Mouse (Mus musculus): ENCODE results near the gene Ulk1. TPM values are rescaled to one million over a fixed set of nuclear protein-coding genes. Genes with fewer than 3 reads are reported as not detected.

The Ulk1 gene
- polyA plus RNA-seq, 1 experiment from 2014 or later = 47.5 TPM

- Histone ChIP-seq H3K9me3 (ENCODE audit: control insufficient read depth, low read length) (no peaks in the 10 kb centered on the region), H3K9ac (replicated peaks; ENCODE audit: low read depth, low read length) (no peak overlapping the region), H3K36me3 (ENCODE audit: control insufficient read depth, insufficient read depth) (peaks cover 54% of the 10 kb centered on the region), H3K4me2 (ENCODE audit: low read length) (no peak overlapping the region), H3K4me3 (replicated peaks; ENCODE audit: low read length) (no peak overlapping the region), H3K27me3 (replicated peaks; ENCODE audit: control insufficient read depth, insufficient read depth, low read length) (no peaks in the 10 kb centered on the region), H3K4me1 (replicated peaks; ENCODE audit: control insufficient read depth, insufficient read depth, low read length) (no peaks in the 10 kb centered on the region), H3K27ac (ENCODE audit: low read length) (no peak overlapping the region)
- ATAC-seq = no peak
- 82% methylated on average over 11 of the region's 11 CpGs for WGBS
These were observed 23.6 kb downstream of the Ulk1 start for GRCm38 (mm10) chr5:110786081-110786835.

- Histone ChIP-seq H3K36me3 (ENCODE audit: control insufficient read depth, insufficient read depth) (peaks cover 29% of the 10 kb centered on the region), H3K4me1 (replicated peaks; ENCODE audit: control insufficient read depth, insufficient read depth, low read length) (peaks cover 16% of the 10 kb centered on the region), H3K4me2 (ENCODE audit: low read length) (no peak overlapping the region), H3K9me3 (ENCODE audit: control insufficient read depth, low read length) (no peaks in the 10 kb centered on the region), H3K27me3 (replicated peaks; ENCODE audit: control insufficient read depth, insufficient read depth, low read length) (no peaks in the 10 kb centered on the region), H3K27ac (ENCODE audit: low read length) (no peak overlapping the region), H3K9ac (replicated peaks; ENCODE audit: low read depth, low read length) (no peak overlapping the region), H3K4me3 (replicated peaks; ENCODE audit: low read length) (no peak overlapping the region)
- ATAC-seq = no peak
- WGBS = 79% methylated on average over 8 of the region's 8 CpGs
These were observed 26.7 kb downstream of the Ulk1 start for GRCm38 (mm10) chr5:110783150-110783549.

GRCm38 (mm10) chr5:110781529-110782238 is 28.2 kb downstream of the Ulk1 start:
- Histone ChIP-seq H3K9ac (replicated peaks; ENCODE audit: low read depth, low read length) (no peak overlapping the region), H3K4me3 (replicated peaks; ENCODE audit: low read length) (no peak overlapping the region), H3K4me1 (replicated peaks; ENCODE audit: control insufficient read depth, insufficient read depth, low read length) (peaks cover 16% of the 10 kb centered on the region), H3K9me3 (ENCODE audit: control insufficient read depth, low read length) (no peaks in the 10 kb centered on the region), H3K27ac (ENCODE audit: low read length) (no peak overlapping the region), H3K27me3 (replicated peaks; ENCODE audit: control insufficient read depth, insufficient read depth, low read length) (no peaks in the 10 kb centered on the region), H3K36me3 (ENCODE audit: control insufficient read depth, insufficient read depth) (peaks cover 15% of the 10 kb centered on the region), H3K4me2 (ENCODE audit: low read length) (no peak overlapping the region)
- ATAC-seq = no peak
- 83% methylated on average over 7 of the region's 7 CpGs for WGBS

- WGBS = 51% methylated on average over 10 of the region's 10 CpGs
- H3K4me3 ChIP-seq (replicated peaks; ENCODE audit: low read length) = peak overlapping the region; percentile 73
- peak; percentile 63 for ATAC-seq
- H3K36me3 ChIP-seq (ENCODE audit: control insufficient read depth, insufficient read depth) = peaks cover 10% of the 10 kb centered on the region; the same call in 1 of the 2 replicates
- H3K27ac ChIP-seq (ENCODE audit: low read length) = no peak overlapping the region
- no peaks in the 10 kb centered on the region for H3K9me3 ChIP-seq (ENCODE audit: control insufficient read depth, low read length)
- no peaks in the 10 kb centered on the region for H3K27me3 ChIP-seq (replicated peaks; ENCODE audit: control insufficient read depth, insufficient read depth, low read length)
- peak overlapping the region; percentile 79 for H3K9ac ChIP-seq (replicated peaks; ENCODE audit: low read depth, low read length)
- peak overlapping the region; percentile 61 for H3K4me2 ChIP-seq (ENCODE audit: low read length)
- peaks cover 16% of the 10 kb centered on the region for H3K4me1 ChIP-seq (replicated peaks; ENCODE audit: control insufficient read depth, insufficient read depth, low read length)
These were observed 29.0 kb downstream of the Ulk1 start for GRCm38 (mm10) chr5:110780761-110781528.

- WGBS = under 1% methylated on average over 57 of the region's 57 CpGs
- no peaks in the 10 kb centered on the region for H3K27me3 ChIP-seq (replicated peaks; ENCODE audit: control insufficient read depth, insufficient read depth, low read length)
- H3K4me2 ChIP-seq (ENCODE audit: low read length) = peak within 1 kb of the TSS; percentile 61
- peak within 1 kb of the TSS; percentile 79 for H3K9ac ChIP-seq (replicated peaks; ENCODE audit: low read depth, low read length)
- H3K9me3 ChIP-seq (ENCODE audit: control insufficient read depth, low read length) = no peaks in the 10 kb centered on the region
- peak within 1 kb of the TSS; percentile 73 for H3K4me3 ChIP-seq (replicated peaks; ENCODE audit: low read length)
- H3K36me3 ChIP-seq (ENCODE audit: control insufficient read depth, insufficient read depth) = peaks cover 6% of the 10 kb centered on the region; the same call in 1 of the 2 replicates
- H3K4me1 ChIP-seq (replicated peaks; ENCODE audit: control insufficient read depth, insufficient read depth, low read length) = peaks cover 16% of the 10 kb centered on the region
- peak; percentile 86 for ATAC-seq
- no peak within 1 kb of the TSS for H3K27ac ChIP-seq (ENCODE audit: low read length)
These were observed 29.7 kb downstream of the Ulk1 start, which contains the start of gene Pus1 for GRCm38 (mm10) chr5:110779998-110780760. Pus1 (minus strand) TSS chr5:110780659.

GRCm38 (mm10) chr5:110779276-110779997 is 30.5 kb downstream of the Ulk1 start:
- Histone ChIP-seq H3K9me3 (ENCODE audit: control insufficient read depth, low read length) (no peaks in the 10 kb centered on the region), H3K36me3 (ENCODE audit: control insufficient read depth, insufficient read depth) (peaks cover 4% of the 10 kb centered on the region; the same call in 1 of the 2 replicates), H3K4me2 (ENCODE audit: low read length) (peak overlapping the region; percentile 61), H3K4me1 (replicated peaks; ENCODE audit: control insufficient read depth, insufficient read depth, low read length) (peaks cover 16% of the 10 kb centered on the region), H3K4me3 (replicated peaks; ENCODE audit: low read length) (peak overlapping the region; percentile 73), H3K27me3 (replicated peaks; ENCODE audit: control insufficient read depth, insufficient read depth, low read length) (no peaks in the 10 kb centered on the region), H3K27ac (ENCODE audit: low read length) (no peak overlapping the region), H3K9ac (replicated peaks; ENCODE audit: low read depth, low read length) (peak overlapping the region; percentile 79)
- no peak for ATAC-seq
- 16% methylated on average over 15 of the region's 15 CpGs for WGBS

GRCm38 (mm10) chr5:110778263-110778662 is 31.6 kb downstream of the Ulk1 start:
- no peak overlapping the region for H3K4me2 ChIP-seq (ENCODE audit: low read length)
- ATAC-seq = no peak
- H3K9me3 ChIP-seq (ENCODE audit: control insufficient read depth, low read length) = no peaks in the 10 kb centered on the region
- H3K4me1 ChIP-seq (replicated peaks; ENCODE audit: control insufficient read depth, insufficient read depth, low read length) = peaks cover 16% of the 10 kb centered on the region
- 0 out of 2 replicates have a peak, but pooled peaks cover 3% of the 10 kb centered on the region for H3K36me3 ChIP-seq (ENCODE audit: control insufficient read depth, insufficient read depth)
- no peak overlapping the region for H3K27ac ChIP-seq (ENCODE audit: low read length)
- 87% methylated on average over 12 of the region's 12 CpGs for WGBS
- H3K27me3 ChIP-seq (replicated peaks; ENCODE audit: control insufficient read depth, insufficient read depth, low read length) = no peaks in the 10 kb centered on the region
- H3K9ac ChIP-seq (replicated peaks; ENCODE audit: low read depth, low read length) = no peak overlapping the region
- H3K4me3 ChIP-seq (replicated peaks; ENCODE audit: low read length) = no peak overlapping the region

GRCm38 (mm10) chr5:110776141-110776540 is 33.8 kb downstream of the Ulk1 start:
- Histone ChIP-seq H3K4me3 (replicated peaks; ENCODE audit: low read length) (no peak overlapping the region), H3K27ac (ENCODE audit: low read length) (no peak overlapping the region), H3K4me1 (replicated peaks; ENCODE audit: control insufficient read depth, insufficient read depth, low read length) (peaks cover 16% of the 10 kb centered on the region), H3K27me3 (replicated peaks; ENCODE audit: control insufficient read depth, insufficient read depth, low read length) (no peaks in the 10 kb centered on the region), H3K9ac (replicated peaks; ENCODE audit: low read depth, low read length) (no peak overlapping the region), H3K4me2 (ENCODE audit: low read length) (no peak overlapping the region), H3K9me3 (ENCODE audit: control insufficient read depth, low read length) (no peaks in the 10 kb centered on the region), H3K36me3 (ENCODE audit: control insufficient read depth, insufficient read depth) (0 out of 2 replicates have a peak, but pooled peaks cover 3% of the 10 kb centered on the region)
- 90% methylated on average over 2 of the region's 2 CpGs for WGBS
- no peak for ATAC-seq
